In genomic region chr10:6296621-6297020, GRCm38 (mm10) we compare ENCODE assay signal across 10 mouse cellular contexts.
DNase-seq lines count a peak whose midpoint lies in the region; ATAC-seq lines count a peak whose summit lies in the region.
"Had no signal": no experiment of that assay in that cellular context is flagged by ENCODE, and none has a peak within 500 bp of the region (broad histone marks: within the 10 kb centered on the region; RNA-seq: fewer than 3 reads in every experiment).

No protein-coding gene starts in this region.

- no peaks in the 10 kb centered on the region for H3K27me3 ChIP-seq in kidney, embryonic 14.5 days (ENCODE audit: control insufficient read depth, insufficient read depth, low read length)
- H3K27me3 ChIP-seq: midbrain, embryonic 12.5 days; neural tube, embryonic 12.5 days had no signal

- no peak for ATAC-seq in kidney, embryonic 14.5 days (ENCODE audit: low FRiP score, low TSS enrichment)

- no peak overlapping the region for H3K4me2 ChIP-seq in kidney, embryonic 14.5 days (replicated peaks; ENCODE audit: low read depth, low read length)
- H3K4me2 ChIP-seq: lung, embryonic 14.5 days; midbrain, embryonic 12.5 days; neural tube, embryonic 12.5 days had no signal

- no peak overlapping the region for H3K9ac ChIP-seq in kidney, embryonic 14.5 days (ENCODE audit: low read depth, low read length)
- H3K9ac ChIP-seq: lung, embryonic 14.5 days; midbrain, embryonic 12.5 days; neural tube, embryonic 12.5 days had no signal

- H3K27ac ChIP-seq in kidney, embryonic 14.5 days (ENCODE audit: low read depth, low read length): no peak overlapping the region
- H3K27ac ChIP-seq: midbrain, embryonic 12.5 days; neural tube, embryonic 12.5 days had no signal

- H3K36me3 ChIP-seq in kidney, embryonic 14.5 days (ENCODE audit: control insufficient read depth, insufficient read depth, low read length): no peaks in the 10 kb centered on the region
- H3K36me3 ChIP-seq: midbrain, embryonic 12.5 days; neural tube, embryonic 12.5 days had no signal

- H3K4me1 ChIP-seq in kidney, embryonic 14.5 days (ENCODE audit: control insufficient read depth, insufficient read depth, low read length): no peaks in the 10 kb centered on the region
- H3K4me1 ChIP-seq: midbrain, embryonic 12.5 days; neural tube, embryonic 12.5 days had no signal

- DNase-seq in cerebellum, adult 9-10 months: peak; percentile 83
- DNase-seq in frontal cortex, adult 2 months (ENCODE audit: extremely low spot score in 1 of 2, low spot score in 1 of 2): peak; percentile 33 to 76
- DNase-seq in left cerebral cortex, adult 18-20 months (ENCODE audit: low spot score in 2 of 2): peak; percentile 68 to 76
- DNase-seq in right cerebral cortex, postnatal 36 days (ENCODE audit: low spot score in 2 of 2): peak; percentile 11 to 50
- no peak for DNase-seq in embryo, embryonic 10 days (ENCODE audit: low spot score)
- DNase-seq in T-cell, adult 2 months (ENCODE audit: low spot score): no peak
- DNase-seq: lung, embryonic 14.5 days had no signal

- H3K9me3 ChIP-seq in kidney, embryonic 14.5 days (ENCODE audit: control insufficient read depth, low read length): no peaks in the 10 kb centered on the region
- H3K9me3 ChIP-seq: midbrain, embryonic 12.5 days; neural tube, embryonic 12.5 days had no signal

- H3K4me3 ChIP-seq in kidney, embryonic 14.5 days (ENCODE audit: low read length): no peak overlapping the region
- H3K4me3 ChIP-seq: midbrain, embryonic 12.5 days; neural tube, embryonic 12.5 days had no signal

- WGBS in kidney, embryonic 14.5 days: 87% methylated on average over 4 of the region's 4 CpGs

Comparison
In these comparisons a context has a peak if more than half of its experiments do, and no peak if none do; other contexts are left out.
1. DNase-seq: peak in cerebellum, adult 9-10 months (single experiment), frontal cortex, adult 2 months (2 of 2), left cerebral cortex, adult 18-20 months (2 of 2) and right cerebral cortex, postnatal 36 days (2 of 2); none in embryo, embryonic 10 days (single experiment) and T-cell, adult 2 months (single experiment).